Mouse (Mus musculus): ENCODE results near the gene Sdc4.

GRCm38 (mm10) chr2:164470254-164470653 is 26.6 kb upstream of the Sdc4 start:
- TF ChIP-seq GATA1 (IDR thresholded peaks at IDR 0.05; ENCODE audit: low read length) (no peak), TAL1 (IDR thresholded peaks at IDR 0.05; ENCODE audit: low read length) (no peak)
